Mouse (Mus musculus) forebrain, embryonic 11.5 days (tissue): ENCODE data around the gene Gdf5. TPM values are rescaled to one million over a fixed set of nuclear protein-coding genes. Genes with fewer than 3 reads are reported as not detected.

Experiments
- ATAC-seq: fragments of 200-750 bp; cut with Nextera tagmentation; replicated peaks from 2 replicates; pipeline ENCODE4 v1.8.0; 2017; ENCODE audit warnings: moderate TSS enrichment; ENCODE audit not compliant: low FRiP score
- DNase-seq: peaks from one replicate; pipeline ENCODE4 v3.0.0-alpha.2; 2017; ENCODE audit warnings: low spot score
- H3K27ac ChIP-seq: fragments of 300-500 bp; sonication (generic); 2 replicates; pipeline ENCODE4 v1.5.1; 2014; ENCODE audit warnings: low read depth, low read length
- H3K27me3 ChIP-seq: fragments of 300-500 bp; sonication (generic); 2 replicates; pipeline ENCODE4 v1.6.1; 2014; ENCODE audit warnings: mild to moderate bottlenecking, low read length, mixed read lengths; ENCODE audit not compliant: control insufficient read depth, insufficient read depth
- H3K36me3 ChIP-seq: fragments of 300-500 bp; sonication (generic); 2 replicates; pipeline ENCODE4 v1.6.1; 2014; ENCODE audit warnings: mild to moderate bottlenecking, low read length, moderate library complexity, mixed read lengths; ENCODE audit not compliant: control insufficient read depth, insufficient read depth
- H3K4me1 ChIP-seq: fragments of 300-500 bp; sonication (generic); replicated peaks from 2 replicates; pipeline ENCODE4 v1.6.1; 2014; ENCODE audit warnings: low read length, mixed read lengths; ENCODE audit not compliant: control insufficient read depth, insufficient read depth
- H3K4me2 ChIP-seq: fragments of 300-500 bp; sonication (generic); 2 replicates; pipeline ENCODE4 v1.6.1; 2014; ENCODE audit warnings: low read depth, mild to moderate bottlenecking, low read length, moderate library complexity, mixed read lengths; ENCODE audit not compliant: severe bottlenecking
- H3K4me3 ChIP-seq: fragments of 300-500 bp; sonication (generic); 2 replicates; pipeline ENCODE4 v1.5.1; 2014; ENCODE audit warnings: low read depth, low read length
- H3K9ac ChIP-seq: fragments of 300-500 bp; sonication (generic); 2 replicates; pipeline ENCODE4 v1.6.1; 2014; ENCODE audit warnings: low read length
- H3K9me3 ChIP-seq: fragments of 300-500 bp; sonication (generic); 2 replicates; pipeline ENCODE4 v1.6.1; 2016; ENCODE audit warnings: low read length, mixed read lengths; ENCODE audit not compliant: control insufficient read depth
- WGBS: fragments of 180-500 bp; shearing (Covaris S2); extraction: QIAGEN DNeasy Blood & Tissue Kit; methylation state at CpG from one replicate; pipeline ENCODE4 v1.1.7; 2014; 5-methylcytosine and 5-hydroxymethylcytosine counted together
- polyA plus RNA-seq: library from polyadenylated mRNA; unstranded; fragments of >200 nt; fragmentation: Nextera tagmentation; extraction: Ambion mirVana; gene quantifications from 2 replicates; pipeline ENCODE4 v1.2.1, GENCODE M21; 2014

Gdf5 gene
- polyA plus RNA-seq, 1 experiment from 2014 or later = 1.8 TPM

- Histone ChIP-seq H3K4me2 (no peak overlapping the region), H3K27ac (no peak overlapping the region), H3K9me3 (no peaks in the 10 kb centered on the region), H3K4me3 (no peak overlapping the region), H3K36me3 (peaks cover 20% of the 10 kb centered on the region; the same call in 1 of the 2 replicates), H3K27me3 (no peaks in the 10 kb centered on the region), H3K9ac (no peak overlapping the region), H3K4me1 (no peaks in the 10 kb centered on the region)
- DNase-seq = no peak
- 83% methylated on average over 6 of the region's 6 CpGs for WGBS
- ATAC-seq = no peak
These were observed 28.2 kb upstream of the Gdf5 start for GRCm38 (mm10) chr2:155973348-155973747.

GRCm38 (mm10) chr2:155962991-155963390 lies 17.8 kb upstream of the Gdf5 start:
- ATAC-seq (no peak), DNase-seq (no peak)
- 56% methylated on average over 1 of the region's 1 CpGs for WGBS
- H3K9me3 ChIP-seq = no peaks in the 10 kb centered on the region
- no peak overlapping the region for H3K9ac ChIP-seq
- H3K27ac ChIP-seq = no peak overlapping the region
- H3K27me3 ChIP-seq = no peaks in the 10 kb centered on the region
- H3K4me1 ChIP-seq = no peaks in the 10 kb centered on the region
- no peak overlapping the region for H3K4me3 ChIP-seq
- no peak overlapping the region for H3K4me2 ChIP-seq
- H3K36me3 ChIP-seq = peaks cover 15% of the 10 kb centered on the region

- H3K27ac ChIP-seq = no peak overlapping the region
- WGBS = 86% methylated on average over 10 of the region's 10 CpGs
- DNase-seq = no peak
- ATAC-seq = no peak
- no peak overlapping the region for H3K9ac ChIP-seq
- no peak overlapping the region for H3K4me3 ChIP-seq
- no peak overlapping the region for H3K4me2 ChIP-seq
- no peaks in the 10 kb centered on the region for H3K4me1 ChIP-seq
- no peaks in the 10 kb centered on the region for H3K27me3 ChIP-seq
- H3K9me3 ChIP-seq = no peaks in the 10 kb centered on the region
- H3K36me3 ChIP-seq = peaks cover 12% of the 10 kb centered on the region
These were observed 16.7 kb upstream of the Gdf5 start for GRCm38 (mm10) chr2:155961862-155962261.

GRCm38 (mm10) chr2:155959981-155960380 lies 14.8 kb upstream of the Gdf5 start:
- Histone ChIP-seq H3K4me1 (no peaks in the 10 kb centered on the region), H3K4me2 (no peak overlapping the region), H3K9ac (no peak overlapping the region), H3K9me3 (no peaks in the 10 kb centered on the region), H3K27ac (no peak overlapping the region), H3K36me3 (peaks cover 7% of the 10 kb centered on the region; the same call in 1 of the 2 replicates), H3K4me3 (no peak overlapping the region), H3K27me3 (no peaks in the 10 kb centered on the region)
- DNase-seq (no peak), ATAC-seq (no peak)
- WGBS = 93% methylated on average over 5 of the region's 5 CpGs

- WGBS = under 1% methylated on average over 59 of the region's 59 CpGs
These were observed 11.2 kb upstream of the Gdf5 start, which contains the start of gene Cep250 for GRCm38 (mm10) chr2:155956134-155957059. Gene Cep250, plus strand, starts transcription at chr2:155956458.

GRCm38 (mm10) chr2:155952006-155952405 lies 6.8 kb upstream of the Gdf5 start:
- Histone ChIP-seq H3K27me3 (no peaks in the 10 kb centered on the region), H3K4me3 (no peak overlapping the region), H3K9me3 (no peaks in the 10 kb centered on the region), H3K9ac (no peak overlapping the region), H3K27ac (no peak overlapping the region), H3K4me1 (0 out of 2 replicates have a peak, but pooled peaks cover 2% of the 10 kb centered on the region), H3K4me2 (no peak overlapping the region), H3K36me3 (no peaks in the 10 kb centered on the region)
- no peak for ATAC-seq
- DNase-seq = no peak

More at GRCm38 (mm10) chr2:155956134-155957059, 11.2 kb upstream of the Gdf5 start, which contains the start of gene Cep250:
- Histone ChIP-seq H3K4me2 (peak within 1 kb of the TSS; percentile 71), H3K36me3 (no peaks in the 10 kb centered on the region), H3K4me1 (no peaks in the 10 kb centered on the region), H3K9ac (peak within 1 kb of the TSS; percentile 98), H3K4me3 (peak within 1 kb of the TSS; percentile 89), H3K27ac (peak within 1 kb of the TSS; percentile 84), H3K9me3 (no peaks in the 10 kb centered on the region), H3K27me3 (no peaks in the 10 kb centered on the region)
- DNase-seq (peak; percentile 96), ATAC-seq (peak; percentile 97)

- H3K9me3 ChIP-seq = no peaks in the 10 kb centered on the region
- no peak overlapping the region for H3K4me3 ChIP-seq
- WGBS = 33% methylated on average over 6 of the region's 6 CpGs
- H3K4me1 ChIP-seq = peaks cover 5% of the 10 kb centered on the region
- no peak overlapping the region for H3K4me2 ChIP-seq
- H3K27ac ChIP-seq = no peak overlapping the region
- no peaks in the 10 kb centered on the region for H3K36me3 ChIP-seq
- H3K27me3 ChIP-seq = no peaks in the 10 kb centered on the region
- ATAC-seq (no peak), DNase-seq (no peak)
- no peak overlapping the region; the same call in 1 of the 2 replicates for H3K9ac ChIP-seq
These were observed 4.2 kb upstream of the Gdf5 start for GRCm38 (mm10) chr2:155949362-155949761.

- DNase-seq (no peak), ATAC-seq (no peak)
- no peaks in the 10 kb centered on the region for H3K36me3 ChIP-seq
- peaks cover 11% of the 10 kb centered on the region for H3K4me1 ChIP-seq
- no peak overlapping the region for H3K4me3 ChIP-seq
- no peaks in the 10 kb centered on the region for H3K9me3 ChIP-seq
- no peak overlapping the region for H3K27ac ChIP-seq
- no peaks in the 10 kb centered on the region for H3K27me3 ChIP-seq
- 76% methylated on average over 5 of the region's 5 CpGs for WGBS
- H3K9ac ChIP-seq = no peak overlapping the region
- no peak overlapping the region for H3K4me2 ChIP-seq
These were observed 2.3 kb upstream of the Gdf5 start for GRCm38 (mm10) chr2:155947390-155948002.
